ENCODE assay signal across 30 mouse cellular contexts in genomic region chr1:52182992-52183391, GRCm38 (mm10). TPM values are rescaled to one million over a fixed set of nuclear protein-coding genes. Genes with fewer than 3 reads are reported as not detected.
DNase-seq lines count a peak whose midpoint lies in the region; ATAC-seq and TF ChIP-seq lines count a peak whose summit lies in the region.
"Had no signal": no experiment of that assay in that cellular context is flagged by ENCODE, and none has a peak within 500 bp of the region (broad histone marks: within the 10 kb centered on the region; RNA-seq: fewer than 3 reads in every experiment).

No protein-coding gene starts in this region.

- peak; percentile 31 for DNase-seq in forebrain, embryonic 14.5 days (ENCODE audit: low spot score)
- DNase-seq in forebrain, embryonic 11.5 days (ENCODE audit: low spot score) = no peak
- no peak for DNase-seq in heart, adult 2 months
- DNase-seq in heart, postnatal 10 days = no peak
- peak; percentile 53 for DNase-seq in NIH3T3 (ENCODE audit: low read depth)
- DNase-seq in telencephalon, adult 2 months (ENCODE audit: low read depth, low spot score) = peak; percentile 48
- DNase-seq: adrenal gland, postnatal 10 days; adrenal gland, postnatal 36 days; cerebellum, adult 11-12 months; cerebellum, adult 8-10 months; cerebellum, postnatal 10 days; cerebellum, postnatal 36 days; embryo, embryonic 11 days; forebrain, postnatal 0 days; gastrocnemius, postnatal 14 days; heart, adult 18-20 months; kidney, adult 18-20 months had no signal

- intact Hi-C loops in heart, adult 2 months (cut with DNase I) = no loop called here
- intact Hi-C loops in heart, postnatal 10 days (cut with DNase I) = no loop called here

- H3K36me3 ChIP-seq in forebrain, embryonic 14.5 days (ENCODE audit: control insufficient read depth, insufficient read depth, low read length) = peaks cover 3% of the 10 kb centered on the region; the same call in 1 of the 2 replicates
- no peaks in the 10 kb centered on the region for H3K36me3 ChIP-seq in forebrain, embryonic 11.5 days (ENCODE audit: control insufficient read depth, insufficient read depth, low read length)
- H3K36me3 ChIP-seq in heart, adult 2 months (ENCODE audit: control insufficient read depth, insufficient read depth, low read length) = peaks cover 6% of the 10 kb centered on the region
- no peaks in the 10 kb centered on the region for H3K36me3 ChIP-seq in hindbrain, embryonic 12.5 days
- H3K36me3 ChIP-seq: embryonic facial prominence, embryonic 13.5 days; heart, embryonic 15.5 days had no signal

- TF ChIP-seq POLR2A in heart, adult 2 months (IDR thresholded peaks at IDR 0.05; ENCODE audit: insufficient read depth, low read depth, low read length) = no peak

- H3K79me2 ChIP-seq in heart, adult 2 months (replicated peaks; ENCODE audit: control insufficient read depth, insufficient read depth, low read length) = no peaks in the 10 kb centered on the region

- no peak overlapping the region for H3K27ac ChIP-seq in forebrain, embryonic 14.5 days (ENCODE audit: low read depth, low read length)
- H3K27ac ChIP-seq in forebrain, embryonic 11.5 days (ENCODE audit: low read depth, low read length) = no peak overlapping the region
- H3K27ac ChIP-seq in heart, adult 2 months = peak overlapping the region; percentile 82
- no peak overlapping the region for H3K27ac ChIP-seq in hindbrain, embryonic 12.5 days
- H3K27ac ChIP-seq: embryonic facial prominence, embryonic 10.5 days; embryonic facial prominence, embryonic 13.5 days; forebrain, embryonic 13.5 days; hindbrain, embryonic 10.5 days; hindbrain, embryonic 14.5 days; hindbrain, postnatal 0 days had no signal

- 94% methylated on average over 2 of the region's 2 CpGs for WGBS in forebrain, embryonic 14.5 days
- 97% methylated on average over 2 of the region's 2 CpGs for WGBS in forebrain, embryonic 11.5 days
- WGBS in heart, adult 2 months = 73% methylated on average over 2 of the region's 2 CpGs
- 96% methylated on average over 2 of the region's 2 CpGs for WGBS in hindbrain, embryonic 12.5 days

- H3K9ac ChIP-seq in forebrain, embryonic 14.5 days (ENCODE audit: low read length) = no peak overlapping the region
- no peak overlapping the region for H3K9ac ChIP-seq in forebrain, embryonic 11.5 days (ENCODE audit: low read length)
- no peak overlapping the region for H3K9ac ChIP-seq in heart, adult 2 months (ENCODE audit: low read depth, low read length)
- H3K9ac ChIP-seq in hindbrain, embryonic 12.5 days = no peak overlapping the region
- H3K9ac ChIP-seq: embryonic facial prominence, embryonic 13.5 days; forebrain, embryonic 13.5 days; forebrain, postnatal 0 days; heart, embryonic 15.5 days; hindbrain, embryonic 14.5 days had no signal

- no peak for ATAC-seq in forebrain, embryonic 14.5 days
- no peak for ATAC-seq in forebrain, embryonic 11.5 days (replicated peaks; ENCODE audit: low FRiP score)
- no peak for ATAC-seq in hindbrain, embryonic 12.5 days (ENCODE audit: low FRiP score)
- ATAC-seq: forebrain, embryonic 13.5 days; forebrain, postnatal 0 days; hindbrain, postnatal 0 days; inflammation-experienced regulatory T-cells, adult 6 months; intestine, embryonic 16.5 days; Patski had no signal

- no peak overlapping the region for H3K4me3 ChIP-seq in forebrain, embryonic 14.5 days (ENCODE audit: low read depth, low read length)
- no peak overlapping the region for H3K4me3 ChIP-seq in forebrain, embryonic 11.5 days (ENCODE audit: low read depth, low read length)
- H3K4me3 ChIP-seq in heart, adult 2 months = no peak overlapping the region
- no peak overlapping the region for H3K4me3 ChIP-seq in hindbrain, embryonic 12.5 days
- H3K4me3 ChIP-seq: embryonic facial prominence, embryonic 10.5 days; embryonic facial prominence, embryonic 13.5 days; erythroblast, embryonic 14.5 days; forebrain, embryonic 13.5 days; heart, embryonic 15.5 days; hindbrain, embryonic 10.5 days had no signal

- H3K9me3 ChIP-seq in forebrain, embryonic 14.5 days (replicated peaks; ENCODE audit: control insufficient read depth, low read length) = no peaks in the 10 kb centered on the region
- no peaks in the 10 kb centered on the region for H3K9me3 ChIP-seq in forebrain, embryonic 11.5 days (ENCODE audit: control insufficient read depth, low read length)
- H3K9me3 ChIP-seq in hindbrain, embryonic 12.5 days (replicated peaks) = no peaks in the 10 kb centered on the region
- H3K9me3 ChIP-seq: embryonic facial prominence, embryonic 10.5 days; embryonic facial prominence, embryonic 13.5 days; forebrain, embryonic 13.5 days; heart, embryonic 15.5 days; hindbrain, embryonic 10.5 days had no signal

- H3K4me1 ChIP-seq in forebrain, embryonic 14.5 days (ENCODE audit: control insufficient read depth, insufficient read depth, low read length) = no peaks in the 10 kb centered on the region
- H3K4me1 ChIP-seq in forebrain, embryonic 11.5 days (replicated peaks; ENCODE audit: control insufficient read depth, insufficient read depth, low read length) = no peaks in the 10 kb centered on the region
- H3K4me1 ChIP-seq in heart, adult 2 months (ENCODE audit: control insufficient read depth, insufficient read depth, low read length) = no peaks in the 10 kb centered on the region
- H3K4me1 ChIP-seq in hindbrain, embryonic 12.5 days = no peaks in the 10 kb centered on the region
- H3K4me1 ChIP-seq: embryonic facial prominence, embryonic 10.5 days; embryonic facial prominence, embryonic 13.5 days; forebrain, embryonic 13.5 days; hindbrain, embryonic 10.5 days had no signal

- no peak overlapping the region for H3K4me2 ChIP-seq in forebrain, embryonic 14.5 days (ENCODE audit: low read length)
- H3K4me2 ChIP-seq in forebrain, embryonic 11.5 days (ENCODE audit: low read depth, low read length, severe bottlenecking) = no peak overlapping the region
- H3K4me2 ChIP-seq in hindbrain, embryonic 12.5 days (replicated peaks) = no peak overlapping the region
- H3K4me2 ChIP-seq: embryonic facial prominence, embryonic 13.5 days; forebrain, embryonic 13.5 days; heart, embryonic 11.5 days; heart, embryonic 15.5 days; hindbrain, embryonic 14.5 days had no signal

- no peak for TF ChIP-seq CTCF in heart, adult 2 months (IDR thresholded peaks at IDR 0.05)

- no peak for TF ChIP-seq EP300 in heart, adult 2 months (IDR thresholded peaks at IDR 0.05; ENCODE audit: insufficient read depth, low read depth, low read length)

- H3K27me3 ChIP-seq in forebrain, embryonic 14.5 days (replicated peaks; ENCODE audit: control insufficient read depth, insufficient read depth, low read length) = no peaks in the 10 kb centered on the region
- no peaks in the 10 kb centered on the region for H3K27me3 ChIP-seq in forebrain, embryonic 11.5 days (ENCODE audit: control insufficient read depth, insufficient read depth, low read length)
- H3K27me3 ChIP-seq in heart, adult 2 months (ENCODE audit: control insufficient read depth, insufficient read depth, low read length) = no peaks in the 10 kb centered on the region
- no peaks in the 10 kb centered on the region for H3K27me3 ChIP-seq in hindbrain, embryonic 12.5 days
- H3K27me3 ChIP-seq: embryonic facial prominence, embryonic 13.5 days; forebrain, embryonic 13.5 days; heart, embryonic 15.5 days; Patski had no signal

RNA-seq across cellular contexts. Expression of gene Gls, which starts 50.0 kb away (rescaled TPM):
- polyA plus RNA-seq in forebrain, embryonic 14.5 days (2014; fragmentation: Nextera tagmentation; extraction: Ambion mirVana) = 35.4 and 37.4 TPM in 2 replicates
- polyA plus RNA-seq in forebrain, embryonic 11.5 days (2014; fragmentation: Nextera tagmentation; extraction: Ambion mirVana) = 31.1 and 34.6 TPM in 2 replicates
- total RNA-seq in heart, adult 2 months (2021) = 10 to 100 TPM; 79.5 to 90.0 TPM
- polyA plus RNA-seq in heart, adult 2 months (2012; rRNA removed) = 15.7 and 28.8 TPM in 2 replicates
- total RNA-seq in heart, postnatal 10 days (2021) = 100 to 1,000 TPM in 1 of 2 experiments, 10 to 100 TPM in 1; 99.5 to 101 TPM
- 40.9 and 41.1 TPM in 2 replicates for polyA plus RNA-seq in hindbrain, embryonic 12.5 days (2016; fragmentation: Nextera tagmentation; extraction: Ambion mirVana)

Comparison
In these comparisons a context has a peak if more than half of its experiments do, and no peak if none do; other contexts are left out.
1. DNase-seq: peak in forebrain, embryonic 14.5 days (single experiment), NIH3T3 (single experiment) and telencephalon, adult 2 months (single experiment); none in forebrain, embryonic 11.5 days (single experiment), heart, adult 2 months (0 of 2) and heart, postnatal 10 days (0 of 2).